Mouse (Mus musculus) embryonic stem cell, embryonic (primary cell): ENCODE measurements at regions not wholly inside any gene's neighbourhood (a gene's known extent, or its start where the extent isn't known, plus 50 kb on each side); places are given as distances from the start of the nearest gene placed in this dataset.

ENCODE experiments used
- CTCF ChIA-PET, 4 experiments: fragments of 300-600 bp in 2 of 4; fragments of 350-600 bp in 2 of 4; sonication (Branson Sonifier 250); formaldehyde crosslinking; loops; one replicate each; lab custom pipeline; 2022; ENCODE audit warnings: inconsistent platforms in 2 of 4; lab: Charles Lee
- POLR2A ChIA-PET, 4 experiments: fragments of 300-600 bp in 2 of 4; fragments of 350-600 bp in 2 of 4; sonication (Branson Sonifier 250); formaldehyde crosslinking; loops; one replicate each; lab custom pipeline; 2022; ENCODE audit warnings: antibody characterized with exemption in 4 of 4, inconsistent platforms in 1 of 4; lab: Charles Lee

DNA sequence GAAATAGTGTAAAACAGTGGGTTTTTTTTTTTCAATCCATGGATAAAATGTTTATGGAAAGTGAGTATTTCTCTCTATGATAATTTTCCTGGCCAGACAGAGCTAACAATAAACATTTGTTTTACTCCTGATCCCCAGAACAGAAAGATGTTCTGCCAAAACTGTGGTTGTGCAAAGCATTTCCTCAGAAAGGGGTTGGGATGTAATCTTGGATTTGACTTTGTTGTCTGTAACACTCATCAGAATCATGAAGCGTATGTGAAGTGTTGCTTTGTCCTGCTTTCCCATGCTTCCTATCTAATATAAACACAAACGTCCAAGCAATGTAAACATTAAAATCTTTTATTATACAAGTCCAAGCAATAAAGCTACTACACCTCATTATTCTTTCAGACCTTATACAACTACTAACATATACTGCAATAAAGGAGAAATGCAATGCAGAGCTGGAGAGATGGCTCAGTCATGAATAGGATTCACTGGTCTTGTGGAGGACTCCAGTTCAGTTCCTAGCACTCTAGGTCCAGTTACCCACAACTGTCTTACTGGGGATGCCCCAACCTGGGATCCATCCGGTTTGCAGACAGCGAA is 766.5 kb upstream of the Frg1 start:
- CTCF ChIA-PET, result no interaction called here
- POLR2A ChIA-PET, result no interaction called here

DNA sequence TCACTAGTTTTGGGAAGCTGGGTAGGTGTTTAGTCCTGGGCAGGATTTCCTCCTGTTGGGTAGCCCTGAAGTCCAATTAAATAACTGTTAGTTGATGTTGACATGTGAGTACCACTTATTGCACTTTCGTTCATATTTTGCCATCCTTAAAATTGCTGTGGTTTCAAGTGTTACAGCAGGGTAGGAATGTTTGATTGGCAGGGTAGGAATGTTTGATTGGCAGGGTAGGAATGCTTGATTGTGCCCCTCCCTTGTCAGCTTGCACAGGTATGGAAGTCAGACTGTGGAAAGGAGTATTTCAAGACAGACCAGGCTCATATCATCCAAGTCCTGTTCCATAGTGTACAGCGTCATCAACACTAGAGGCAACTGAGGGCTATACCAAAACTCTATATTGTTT is 745.6 kb upstream of the Frg1 start:
- POLR2A ChIA-PET, result no interaction called here

GRCm38 (mm10) chr8:42157006-42157405 is 740.1 kb upstream of the Frg1 start:
- ChIA-PET POLR2A (no interaction called here), CTCF (no interaction called here)

More for the DNA sequence above, 745.6 kb upstream of the Frg1 start:
- CTCF ChIA-PET, result no interaction called here

- ChIA-PET CTCF (interaction anchor here in 1 of 4 experiments (0.6 kb wide), 2 partner anchors 40 kb away, joined by 5 to 7 read pairs; no protein-coding TSS in a partner anchor), POLR2A (no interaction called here)
These were observed 739.7 kb upstream of the Frg1 start for GRCm38 (mm10) chr8:42156588-42156987.

GRCm38 (mm10) chr8:42144685-42145084 is 727.8 kb upstream of the Frg1 start:
- ChIA-PET CTCF (no interaction called here), POLR2A (no interaction called here)

GRCm38 (mm10) chr8:42144220-42144619 is 727.3 kb upstream of the Frg1 start:
- CTCF ChIA-PET, result no interaction called here
- POLR2A ChIA-PET, result no interaction called here

DNA sequence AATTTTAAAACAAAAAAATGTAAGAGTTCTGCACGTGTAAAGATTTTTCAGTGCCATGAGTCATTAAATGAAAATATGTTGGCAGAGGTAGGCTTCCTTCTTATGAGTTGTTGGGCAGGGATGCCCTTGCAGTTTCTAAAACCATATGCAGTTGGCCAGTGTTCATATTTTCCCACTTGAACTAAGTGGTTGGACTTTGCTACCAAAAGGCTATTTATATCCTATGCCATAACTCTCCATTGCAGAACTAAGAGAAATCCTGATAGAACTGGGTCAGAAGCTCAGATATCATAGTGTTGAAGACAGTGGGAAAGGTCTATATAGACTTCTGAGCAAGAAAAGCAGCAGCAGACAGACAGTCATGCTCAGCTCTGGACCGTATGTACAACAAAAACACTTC is 690.7 kb upstream of the Frg1 start:
- POLR2A ChIA-PET, result no interaction called here
- CTCF ChIA-PET, result no interaction called here

DNA sequence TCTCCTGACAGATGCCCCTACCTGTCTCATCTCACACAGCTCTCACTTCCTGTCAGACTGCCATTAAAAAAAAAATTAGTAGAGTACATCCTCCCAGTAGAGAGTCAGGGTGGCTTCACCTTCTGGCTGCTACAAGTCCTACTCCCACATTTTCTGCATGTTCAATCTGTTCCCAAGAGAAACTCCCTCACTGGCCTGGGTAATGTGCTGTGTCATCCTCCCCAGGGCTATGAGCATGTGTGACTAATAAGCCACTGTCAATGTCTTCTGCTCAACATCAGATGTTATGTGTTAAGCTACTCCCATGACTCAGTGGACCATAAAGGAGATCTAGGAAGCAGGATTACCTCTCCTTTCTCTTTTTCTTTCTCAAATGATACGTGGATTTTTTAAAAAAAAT is 652.4 kb upstream of the Frg1 start:
- ChIA-PET POLR2A (no interaction called here), CTCF (no interaction called here)

- ChIA-PET CTCF (no interaction called here), POLR2A (no interaction called here)
These were observed 626.7 kb upstream of the Frg1 start for GRCm38 (mm10) chr8:42043526-42043925.

GRCm38 (mm10) chr8:42039245-42039644 is 622.4 kb upstream of the Frg1 start:
- POLR2A ChIA-PET, result no interaction called here

GRCm38 (mm10) chr8:42026934-42027333 is 610.1 kb upstream of the Frg1 start:
- ChIA-PET CTCF (no interaction called here), POLR2A (no interaction called here)

More at GRCm38 (mm10) chr8:42039245-42039644, 622.4 kb upstream of the Frg1 start:
- CTCF ChIA-PET, result no interaction called here

DNA sequence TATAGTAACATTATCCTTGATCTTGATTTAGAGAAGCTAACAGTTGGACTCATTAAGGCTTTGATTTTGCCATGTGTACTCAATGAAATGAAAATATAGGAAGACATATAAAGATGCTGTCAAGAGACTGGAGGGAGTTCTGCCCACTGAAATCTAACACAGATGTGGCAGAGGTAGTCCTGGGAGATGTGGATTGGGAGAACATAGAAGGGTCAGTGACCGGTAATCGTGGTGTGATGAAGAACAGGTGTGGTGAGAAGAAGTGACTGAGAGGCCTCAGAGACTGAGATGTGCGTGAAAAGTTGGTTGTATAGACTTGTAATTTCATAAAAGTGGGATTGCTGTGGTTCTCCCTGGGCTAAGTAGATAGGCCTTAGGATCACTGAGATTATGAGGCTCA is 600.9 kb upstream of the Frg1 start:
- ChIA-PET CTCF (no interaction called here), POLR2A (no interaction called here)

- ChIA-PET POLR2A (no interaction called here), CTCF (no interaction called here)
These were observed 586.3 kb upstream of the Frg1 start for GRCm38 (mm10) chr8:42003170-42003569.

DNA sequence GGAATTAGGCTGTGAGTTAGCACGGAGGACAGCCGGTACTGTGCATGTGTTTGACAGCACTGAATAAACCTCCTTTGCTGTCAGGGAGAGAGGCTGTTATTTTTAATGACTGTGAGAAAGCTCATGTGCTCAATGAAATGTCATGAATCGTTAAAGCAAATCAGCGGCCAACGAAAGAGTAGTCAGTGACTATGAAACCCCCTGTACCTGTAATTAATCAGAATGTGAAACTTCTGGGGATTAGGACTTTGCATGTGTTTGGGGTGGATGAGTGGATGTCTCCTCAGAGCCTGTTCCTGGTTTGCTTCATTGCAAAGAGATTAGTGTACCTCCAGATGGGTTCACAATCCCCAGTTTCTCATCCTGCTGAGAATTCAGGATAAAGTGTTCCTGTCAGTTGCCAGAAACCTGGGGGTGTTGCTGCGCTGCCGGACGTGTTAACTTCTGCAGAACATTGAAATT is 572.2 kb upstream of the Frg1 start:
- CTCF ChIA-PET, result interaction anchor here in 1 of 4 experiments (1.4 kb wide), 1 partner anchor 164 kb away, joined by 3 read pairs; no protein-coding TSS in a partner anchor
- POLR2A ChIA-PET, result no interaction called here

GRCm38 (mm10) chr8:41988216-41988615 is 571.3 kb upstream of the Frg1 start:
- CTCF ChIA-PET, result interaction anchor here in 1 of 4 experiments (1.4 kb wide), 1 partner anchor 163 kb away, joined by 3 read pairs; no protein-coding TSS in a partner anchor

DNA sequence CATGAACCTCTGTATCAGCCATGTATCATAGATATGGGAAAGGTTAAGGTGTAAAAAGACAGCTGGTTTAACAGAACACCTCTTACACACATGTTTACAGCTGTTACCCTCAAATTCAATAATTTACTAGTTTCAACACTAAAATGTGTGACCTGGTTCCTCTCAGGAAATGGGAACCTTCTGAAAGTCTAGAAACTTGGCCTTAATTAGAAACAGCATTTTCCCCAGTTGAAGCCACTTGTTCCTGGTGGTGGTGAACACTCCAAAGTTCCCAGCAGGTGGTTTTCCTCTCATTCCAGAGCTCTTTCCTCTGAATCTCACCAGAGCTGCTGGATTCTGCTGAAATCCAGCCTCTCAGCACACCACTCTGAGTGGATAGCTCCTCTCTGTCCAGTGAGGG is 570.5 kb upstream of the Frg1 start:
- CTCF ChIA-PET, result interaction anchor here in 1 of 4 experiments (1.4 kb wide), 1 partner anchor 162 kb away, joined by 3 read pairs; no protein-coding TSS in a partner anchor
- POLR2A ChIA-PET, result no interaction called here

More at GRCm38 (mm10) chr8:41988216-41988615, 571.3 kb upstream of the Frg1 start:
- POLR2A ChIA-PET, result no interaction called here

GRCm38 (mm10) chr8:41972416-41972815 is 555.5 kb upstream of the Frg1 start:
- ChIA-PET POLR2A (no interaction called here), CTCF (no interaction called here)

- POLR2A ChIA-PET, result no interaction called here
These were observed 553.7 kb upstream of the Frg1 start for GRCm38 (mm10) chr8:41970536-41970935.

DNA sequence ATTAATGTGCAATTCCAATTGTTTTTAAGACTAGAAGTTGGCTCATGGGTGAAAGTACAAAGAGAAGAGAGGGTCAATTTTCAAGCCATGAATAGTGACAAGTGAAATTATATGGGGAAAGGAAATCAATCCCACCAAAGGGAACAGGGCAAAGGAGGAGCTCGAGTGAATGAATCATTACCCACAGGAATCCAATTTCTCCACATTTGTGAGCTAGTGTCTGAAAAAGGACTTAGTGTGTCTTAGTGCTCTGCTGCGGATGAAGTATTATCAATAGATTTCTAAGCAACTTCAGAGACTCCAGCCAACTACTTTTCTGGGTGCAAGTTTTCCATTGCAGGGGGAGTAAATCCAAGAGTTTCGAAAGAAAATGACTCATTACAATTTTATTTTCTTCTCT is 552.5 kb upstream of the Frg1 start:
- CTCF ChIA-PET, result no interaction called here
- POLR2A ChIA-PET, result no interaction called here

More at GRCm38 (mm10) chr8:41970536-41970935, 553.7 kb upstream of the Frg1 start:
- CTCF ChIA-PET, result no interaction called here

DNA sequence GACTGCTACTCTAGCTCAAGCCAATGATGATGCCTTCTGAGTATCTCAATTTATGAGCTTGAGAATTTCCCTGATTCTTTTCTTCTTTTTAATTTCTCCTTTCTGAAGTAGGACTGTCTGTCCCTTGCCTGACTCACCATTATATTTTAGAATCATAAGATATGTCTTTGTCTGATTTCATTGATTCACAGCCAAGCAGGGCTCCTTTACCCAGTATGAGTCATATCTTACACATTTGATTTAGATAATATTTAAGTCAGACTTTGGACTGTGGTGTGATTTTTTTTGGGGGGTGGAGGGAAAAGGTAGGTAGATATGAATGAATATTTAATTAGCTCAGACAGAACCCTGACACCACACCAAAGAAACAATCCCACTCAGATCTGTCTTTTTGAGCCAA is 547.2 kb upstream of the Frg1 start:
- ChIA-PET CTCF (interaction anchor here in 1 of 4 experiments (0.6 kb wide), 1 partner anchor 491 kb away, joined by 5 read pairs; no protein-coding TSS in a partner anchor), POLR2A (no interaction called here)

GRCm38 (mm10) chr8:41956878-41957277 is 540.0 kb upstream of the Frg1 start:
- ChIA-PET POLR2A (no interaction called here), CTCF (no interaction called here)
